Mouse (Mus musculus) MEL (cell line): ENCODE measurements at regions not wholly inside any gene's neighbourhood (a gene's known extent, or its start where the extent isn't known, plus 50 kb on each side); places are given as distances from the start of the nearest gene placed in this dataset.

Experiments used
- BHLHE40 ChIP-seq: IDR thresholded peaks from 2 replicates; pipeline ENCODE4 v1.6.1; 2012; ENCODE audit warnings: low read depth, mild to moderate bottlenecking, inconsistent platforms, low read length, improper control_type of control experiment, borderline replicate concordance
- CHD2 ChIP-seq: IDR thresholded peaks from 2 replicates; pipeline ENCODE4 v1.6.1; 2011; ENCODE audit warnings: low read length, improper control_type of control experiment
- CTCF ChIP-seq, 3 experiments: IDR thresholded peaks in 2 of 3; conservative IDR thresholded peaks in 1 of 3; 2 replicates each; pipeline ENCODE4 v1.5.1; 2011 to 2012; ENCODE audit warnings: low read length in 3 of 3, low read depth in 2 of 3, mild to moderate bottlenecking in 2 of 3, improper control_type of control experiment in 1 of 3, inconsistent platforms in 1 of 3, mixed read lengths in 1 of 3, moderate library complexity in 1 of 3; ENCODE audit not compliant: control insufficient read depth in 1 of 3, insufficient read depth in 1 of 3, poor library complexity in 1 of 3, severe bottlenecking in 1 of 3
- E2F4 ChIP-seq: IDR thresholded peaks from 2 replicates; pipeline ENCODE4 v1.6.1; 2011; ENCODE audit warnings: low read depth, low read length, improper control_type of control experiment, borderline replicate concordance
- ELF1 ChIP-seq: IDR thresholded peaks from 2 replicates; pipeline ENCODE4 v1.6.1; 2014; ENCODE audit warnings: low read depth, mild to moderate bottlenecking, inconsistent platforms, low read length, improper control_type of control experiment, moderate library complexity
- GABPA ChIP-seq: IDR thresholded peaks from 2 replicates; pipeline ENCODE4 v1.6.1; 2012; ENCODE audit warnings: low read depth, mild to moderate bottlenecking, inconsistent platforms, low read length, improper control_type of control experiment, moderate library complexity
- JUND ChIP-seq: IDR thresholded peaks from 2 replicates; pipeline ENCODE4 v1.6.1; 2011; ENCODE audit warnings: low read depth, mild to moderate bottlenecking, improper control_type of control experiment, low read length
- POLR2A ChIP-seq, 2 experiments: IDR thresholded peaks; 2 replicates each; pipeline ENCODE4 v1.6.1; 2011 to 2012; ENCODE audit warnings: low read length in 2 of 2, mild to moderate bottlenecking in 2 of 2, control low read depth in 1 of 2, improper control_type of control experiment in 1 of 2, low read depth in 1 of 2, moderate library complexity in 1 of 2; ENCODE audit not compliant: control insufficient read depth in 1 of 2, insufficient read depth in 1 of 2, poor library complexity in 1 of 2
- ZNF384 ChIP-seq: IDR thresholded peaks from 2 replicates; pipeline ENCODE4 v1.6.1; 2012; ENCODE audit warnings: low read depth, mild to moderate bottlenecking, inconsistent platforms, low read length, improper control_type of control experiment

- no peak for TF ChIP-seq POLR2A (IDR thresholded peaks at IDR 0.05; ENCODE audit: control insufficient read depth in 1 of 2, insufficient read depth in 1 of 2, low read depth in 1 of 2, low read length in 2 of 2, poor library complexity in 1 of 2)
- TF ChIP-seq CTCF (IDR thresholded peaks at IDR 0.05 in 2 of 3, conservative IDR thresholded peaks at IDR 0.05 in 1 of 3; ENCODE audit: control insufficient read depth in 1 of 3, insufficient read depth in 1 of 3, low read depth in 2 of 3, low read length in 3 of 3, poor library complexity in 1 of 3, severe bottlenecking in 1 of 3), result no peak
- TF ChIP-seq GABPA, result no peak
- TF ChIP-seq ZNF384, result no peak
- TF ChIP-seq JUND, result no peak
- no peak for TF ChIP-seq CHD2
- no peak for TF ChIP-seq E2F4
- no peak for TF ChIP-seq BHLHE40
- no peak for TF ChIP-seq ELF1
Measured at GRCm38 (mm10) chr11:19346276-19346826, 327.6 kb upstream of the Meis1 start.
